Mouse (Mus musculus): ENCODE measurements around the gene Efr3b.

Gene Efr3b

GRCm38 (mm10) chr12:4038061-4039041 is at the start of gene Efr3b:
Gene Efr3b, minus strand, starts transcription at chr12:4038915.
- DNase-seq = peak; percentile 84 to 91

- DNase-seq = no peak
These were observed 44.7 kb upstream of the Efr3b start for GRCm38 (mm10) chr12:4083441-4083840.

- peak; percentile 94 for DNase-seq
These were observed 43.7 kb upstream of the Efr3b start, which contains the start of gene Dnajc27 for GRCm38 (mm10) chr12:4082132-4083001. Gene Dnajc27, plus strand, starts transcription at chr12:4082583.

DNA sequence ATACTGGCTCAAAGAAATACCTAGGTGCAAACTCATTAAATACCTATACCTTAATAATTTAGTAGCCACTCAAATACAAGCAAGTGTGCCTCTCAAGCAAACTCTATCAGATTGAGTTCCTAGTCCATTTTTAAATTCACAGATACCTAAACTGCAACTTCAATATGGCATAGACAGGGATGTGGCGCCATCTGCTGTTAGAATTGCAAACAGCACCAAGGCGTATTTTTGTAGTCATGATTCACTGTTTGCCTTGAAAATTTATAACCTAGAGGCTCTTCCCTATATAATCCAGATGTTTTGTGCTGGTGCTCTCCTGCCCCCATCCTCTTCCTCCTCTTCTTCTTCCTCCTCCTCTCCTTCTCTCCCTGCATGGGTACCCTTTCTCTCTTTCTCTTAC is 41.6 kb upstream of the Efr3b start:
- peak; percentile 45 to 84 for DNase-seq

DNA sequence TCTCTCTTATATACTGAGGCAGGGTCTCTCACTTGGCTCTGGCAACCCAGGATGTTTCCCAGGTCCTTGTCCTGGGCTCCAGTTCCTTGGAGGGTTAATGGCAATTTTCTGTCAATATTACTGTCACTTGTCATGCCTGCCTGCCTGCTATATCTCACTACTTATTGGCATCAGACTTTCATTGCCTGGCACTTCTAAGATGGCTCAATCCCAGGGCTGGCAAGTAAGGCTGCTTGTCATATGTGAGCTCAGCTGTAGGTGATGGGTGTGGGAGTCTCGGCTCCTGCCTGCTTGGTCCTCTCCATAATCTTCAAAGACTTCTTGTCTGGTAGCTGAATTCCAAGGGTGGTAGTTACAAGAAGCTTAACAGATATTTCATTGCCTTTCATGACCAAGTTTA is 39.4 kb upstream of the Efr3b start:
- DNase-seq = no peak

DNA sequence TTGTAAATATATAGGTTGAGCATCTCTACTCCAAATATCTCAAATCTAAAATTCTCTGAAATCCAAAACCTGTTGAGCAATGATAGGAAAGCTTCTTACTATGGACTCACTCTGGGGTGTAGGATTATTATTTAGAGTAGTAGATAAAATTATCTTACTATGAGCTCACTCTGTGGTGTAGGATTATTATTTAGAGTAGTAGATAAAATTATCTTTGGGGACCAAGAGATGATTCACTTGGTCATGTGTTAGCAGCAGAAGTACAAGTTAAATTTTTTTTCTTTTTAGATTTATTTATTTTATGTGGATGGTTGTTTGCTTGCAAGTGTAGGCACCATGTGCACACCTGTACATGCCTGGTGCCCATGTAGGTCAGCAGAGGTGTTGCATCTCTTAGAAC is 37.7 kb upstream of the Efr3b start:
- DNase-seq = no peak

DNA sequence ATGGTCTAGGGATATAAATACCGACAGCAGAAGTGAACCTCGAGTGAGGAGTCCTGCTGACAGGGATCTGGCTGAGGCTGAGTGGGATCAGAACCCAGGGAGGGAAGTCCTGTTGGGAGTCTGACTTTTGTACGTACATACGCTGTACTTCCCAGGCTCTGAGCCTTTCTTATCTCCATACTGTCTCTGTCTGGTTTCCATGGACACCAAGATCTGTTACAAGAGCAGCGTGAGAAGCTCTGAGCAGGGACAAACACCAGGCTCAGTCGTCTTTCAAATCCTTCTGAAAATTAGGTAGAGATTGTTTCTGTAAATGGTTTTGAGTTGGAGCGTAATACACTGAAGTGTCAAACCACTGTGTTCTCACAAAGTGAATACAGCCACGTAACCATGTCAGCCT is 36.7 kb upstream of the Efr3b start:
- no peak for DNase-seq

DNA sequence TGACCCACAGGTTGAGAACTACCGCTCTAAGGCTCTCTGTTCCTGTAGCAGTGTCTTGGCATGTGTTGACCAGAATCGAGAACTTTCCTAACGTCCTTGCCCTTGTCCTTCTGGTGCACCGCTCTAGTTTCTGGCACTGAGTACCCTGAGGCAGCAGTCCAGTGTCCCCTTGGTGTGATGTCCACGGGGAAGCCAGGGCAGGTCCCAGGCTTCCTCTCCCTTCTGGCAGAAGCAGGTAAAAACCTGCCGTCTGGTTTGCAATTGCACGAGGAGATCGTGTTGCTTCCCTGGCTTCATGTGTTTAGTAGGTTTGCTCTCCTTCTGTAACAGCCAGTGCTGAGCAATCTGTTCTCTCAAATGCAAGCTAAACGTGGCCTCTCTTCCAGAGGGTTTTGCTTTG is 33.0 kb upstream of the Efr3b start:
- no peak for DNase-seq

DNA sequence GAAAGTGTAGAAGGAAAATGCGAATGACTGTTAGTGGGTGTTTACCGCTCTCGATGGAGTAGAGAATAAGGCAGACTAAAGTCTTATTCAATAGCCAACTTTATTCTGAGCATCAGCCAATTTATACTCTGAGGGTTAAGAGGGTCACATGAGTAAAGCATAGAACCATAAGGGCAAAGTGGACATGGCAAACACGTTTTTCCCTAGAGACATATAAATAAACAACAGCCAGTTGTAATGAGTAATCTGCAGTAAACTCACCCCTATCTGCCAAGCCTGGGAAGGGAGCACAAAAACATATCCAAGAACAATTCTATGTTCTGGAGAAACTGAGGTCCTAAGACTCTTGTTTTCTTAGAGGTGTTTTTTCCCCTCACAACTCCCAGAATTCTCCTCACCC is 29.8 kb upstream of the Efr3b start:
- no peak for DNase-seq

GRCm38 (mm10) chr12:4066681-4067459 is 28.2 kb upstream of the Efr3b start:
- no peak for DNase-seq

DNA sequence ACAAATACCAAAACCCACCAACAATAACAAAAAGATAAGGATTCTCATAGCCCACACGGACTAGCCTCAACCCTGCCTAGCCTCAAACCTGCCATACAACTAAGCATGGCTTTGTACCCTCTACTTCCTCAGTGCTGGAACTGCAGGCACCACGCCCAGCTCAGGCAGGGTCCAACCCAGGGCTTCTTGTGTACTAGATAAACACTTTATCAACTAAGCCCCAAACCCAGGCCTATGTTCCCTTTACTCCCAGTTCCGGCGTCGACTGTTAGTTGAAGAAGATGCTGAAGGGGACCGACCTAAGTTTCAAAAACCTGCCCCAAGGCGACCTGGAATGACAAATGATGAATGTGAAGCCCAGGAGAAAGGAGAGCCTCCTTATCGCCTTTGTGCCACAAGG is 27.2 kb upstream of the Efr3b start:
- no peak for DNase-seq

DNA sequence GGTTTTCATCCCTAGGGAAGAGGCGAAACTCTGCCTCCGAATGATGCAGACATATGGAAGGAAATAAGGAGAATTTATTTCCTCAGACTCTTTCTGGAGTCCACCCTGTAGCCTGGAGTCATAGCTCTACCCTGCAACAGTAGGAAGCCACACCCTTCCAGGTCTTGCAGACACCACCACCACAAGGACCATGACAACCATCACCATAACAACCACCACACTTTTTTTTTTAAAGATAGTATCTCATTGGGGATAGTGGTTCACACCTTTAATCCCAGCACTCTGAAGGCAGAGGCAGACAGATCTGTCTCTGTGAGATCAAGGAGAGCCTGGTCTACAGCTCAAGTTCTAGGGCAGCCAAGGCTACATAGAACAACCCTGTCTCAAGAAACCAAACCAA is 26.8 kb upstream of the Efr3b start:
- no peak for DNase-seq

- DNase-seq = no peak
These were observed 21.0 kb upstream of the Efr3b start for GRCm38 (mm10) chr12:4059683-4060082.

DNA sequence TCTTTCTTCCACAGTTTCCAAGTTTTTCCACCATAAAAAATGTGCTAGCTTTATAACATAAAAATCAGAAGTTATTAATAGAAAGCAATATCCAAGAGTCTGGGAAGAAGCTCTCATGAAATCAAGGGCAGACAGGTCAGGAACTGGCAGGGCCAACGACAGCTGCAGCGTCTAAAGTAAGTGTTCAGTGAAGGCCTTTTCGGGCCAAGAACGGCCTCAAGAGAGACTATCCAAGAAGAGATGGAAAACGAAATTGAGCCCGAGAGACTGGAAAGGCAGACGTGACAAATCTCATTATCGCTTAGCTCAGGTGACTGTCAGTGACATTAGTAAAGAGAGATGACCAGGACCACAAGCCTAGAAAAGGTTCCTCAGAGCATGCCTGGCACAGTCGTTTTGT is 19.6 kb upstream of the Efr3b start:
- peak in 1 of 2 experiments; percentile 48 for DNase-seq

- no peak for DNase-seq
These were observed 16.1 kb upstream of the Efr3b start for GRCm38 (mm10) chr12:4054845-4055244.

GRCm38 (mm10) chr12:4053643-4054042 is 14.9 kb upstream of the Efr3b start:
- no peak for DNase-seq

GRCm38 (mm10) chr12:4050861-4051425 is 12.2 kb upstream of the Efr3b start:
- no peak for DNase-seq

DNA sequence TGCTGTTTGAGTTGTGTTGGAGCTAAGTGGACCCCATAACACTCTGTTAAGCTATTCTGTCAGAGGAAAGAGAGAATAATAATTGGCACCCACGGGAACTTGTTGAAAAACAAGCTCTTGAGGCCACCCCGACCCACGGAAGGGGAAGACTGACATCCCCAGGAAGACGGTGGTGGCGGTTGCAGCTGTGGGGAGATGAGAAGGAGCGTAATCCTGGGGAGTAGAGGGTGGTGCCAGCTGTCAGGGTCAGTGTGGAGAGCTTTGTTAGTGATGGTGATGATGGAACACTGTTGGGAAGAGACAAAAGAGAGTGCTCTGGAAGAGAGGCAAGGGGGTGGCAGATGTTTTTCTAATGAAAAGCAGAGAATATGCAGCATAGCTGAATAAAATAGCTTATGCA is 9.3 kb upstream of the Efr3b start:
- DNase-seq = no peak

DNA sequence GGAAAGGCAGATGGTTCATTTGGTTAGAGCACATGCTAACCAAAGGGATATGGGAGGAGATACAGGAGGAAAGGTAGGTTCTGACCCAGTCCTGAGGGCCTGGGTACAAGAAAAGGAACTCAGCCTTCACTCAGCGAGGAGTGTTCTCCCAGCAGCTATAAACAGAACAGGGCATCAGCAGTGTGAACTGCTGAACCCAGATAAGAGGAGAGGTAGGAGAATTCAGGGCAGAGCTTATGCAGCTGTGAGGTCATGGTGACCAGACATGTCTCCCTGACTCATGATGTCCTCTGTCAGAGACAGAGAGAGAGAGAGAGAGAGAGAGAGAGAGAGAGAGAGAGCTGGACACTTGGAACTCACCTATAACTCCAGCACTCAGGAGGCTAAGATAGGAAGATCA is 7.3 kb upstream of the Efr3b start:
- DNase-seq = no peak

DNA sequence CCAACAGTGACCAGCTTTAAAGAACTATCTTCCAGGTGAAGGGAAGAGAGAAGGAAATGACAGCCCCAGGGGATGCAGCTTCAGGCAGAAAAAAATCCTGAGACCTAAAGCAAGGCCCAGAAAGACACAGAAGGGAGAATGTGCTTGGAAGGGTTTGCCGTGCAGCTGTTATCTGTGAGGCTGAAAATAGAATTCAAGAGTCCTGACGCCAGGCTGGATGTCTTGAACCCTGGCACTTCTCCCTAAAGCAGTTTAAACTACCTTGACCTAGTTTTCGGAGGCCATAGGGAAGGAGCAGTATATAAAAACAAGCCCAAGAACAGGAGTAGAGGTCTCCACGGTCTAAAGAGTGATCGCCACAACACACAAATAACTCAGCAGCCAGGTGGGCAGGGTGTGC is 3.7 kb upstream of the Efr3b start:
- no peak for DNase-seq

- DNase-seq = no peak
These were observed 331 bp upstream of the Efr3b start for GRCm38 (mm10) chr12:4039046-4039445.

GRCm38 (mm10) chr12:4037511-4037910 is 1.2 kb downstream of the Efr3b start:
- DNase-seq = no peak

- no peak for DNase-seq
These were observed 2.6 kb downstream of the Efr3b start for GRCm38 (mm10) chr12:4036157-4036556.

All from lung, postnatal 4 days (tissue).